Mouse (Mus musculus) CH12.LX (cell line): ENCODE data around the gene Birc3. TPM values are rescaled to one million over a fixed set of nuclear protein-coding genes. Genes with fewer than 3 reads are reported as not detected.

ENCODE experiments used
- DNase-seq: peaks from one replicate; pipeline ENCODE4 v3.0.0-alpha.2; 2013; ENCODE audit errors: extremely low read depth
- H3K27ac ChIP-seq: 2 replicates; pipeline ENCODE4 v1.5.1; 2012; ENCODE audit warnings: low read depth, mild to moderate bottlenecking, control low read depth, moderate library complexity; ENCODE audit not compliant: insufficient read depth
- H3K27me3 ChIP-seq: replicated peaks from 2 replicates; pipeline ENCODE3; 2012; ENCODE audit warnings: inconsistent platforms
- H3K36me3 ChIP-seq, 2 experiments: replicated peaks in 1 of 2; 2 replicates each; pipeline versions ENCODE3 to v1.6.1; 2012; ENCODE audit warnings: inconsistent platforms in 1 of 2, low read length in 1 of 2, mild to moderate bottlenecking in 1 of 2, mixed read lengths in 1 of 2, moderate library complexity in 1 of 2; ENCODE audit not compliant: control insufficient read depth in 1 of 2, insufficient read depth in 1 of 2
- H3K4me1 ChIP-seq, 2 experiments: 2 replicates each; pipeline ENCODE4 v1.6.1; 2012; ENCODE audit warnings: inconsistent platforms in 1 of 2, moderate library complexity in 1 of 2; ENCODE audit not compliant: insufficient read depth in 2 of 2, control insufficient read depth in 1 of 2
- H3K4me2 ChIP-seq: 2 replicates; pipeline ENCODE4 v1.6.1; 2012; ENCODE audit warnings: low read depth, mild to moderate bottlenecking, control low read depth; ENCODE audit not compliant: poor library complexity, insufficient read depth, severe bottlenecking
- H3K4me3 ChIP-seq, 3 experiments: fragments of 150-350 bp in 1 of 3; sonication (generic) in 1 of 3; replicated peaks in 1 of 3; 2 replicates each; pipeline versions ENCODE3 to v1.5.1; 2011 to 2012; ENCODE audit warnings: low read depth in 2 of 3, low read length in 2 of 3, mild to moderate bottlenecking in 2 of 3, moderate library complexity in 2 of 3, control low read depth in 1 of 3, improper control_type of control experiment in 1 of 3, inconsistent platforms in 1 of 3, mixed read lengths in 1 of 3; ENCODE audit not compliant: poor library complexity in 1 of 3
- H3K79me2 ChIP-seq: replicated peaks from 2 replicates; pipeline ENCODE4 v1.6.1; 2012; ENCODE audit warnings: mild to moderate bottlenecking, moderate library complexity; ENCODE audit not compliant: control insufficient read depth, poor library complexity, insufficient read depth, severe bottlenecking; ENCODE audit errors: extremely low read depth
- H3K9ac ChIP-seq: 2 replicates; pipeline ENCODE4 v1.6.1; 2012; ENCODE audit warnings: low read depth, mild to moderate bottlenecking, control low read depth, moderate library complexity; ENCODE audit not compliant: insufficient read depth
- H3K9me3 ChIP-seq: replicated peaks from 2 replicates; pipeline ENCODE3; 2012; ENCODE audit warnings: low read length, inconsistent platforms, mixed read lengths
- BHLHE40 ChIP-seq: IDR thresholded peaks from 2 replicates; pipeline ENCODE4 v1.6.1; 2011; ENCODE audit warnings: mild to moderate bottlenecking, low read depth, low read length, improper control_type of control experiment
- CHD1 ChIP-seq: IDR thresholded peaks from 2 replicates; pipeline ENCODE4 v1.6.1; 2012; ENCODE audit warnings: low read depth, low read length, improper control_type of control experiment, inconsistent platforms
- E2F4 ChIP-seq: IDR thresholded peaks from 2 replicates; pipeline ENCODE4 v1.6.1; 2011; ENCODE audit warnings: low read depth, low read length, improper control_type of control experiment; ENCODE audit not compliant: insufficient replicate concordance
- EP300 ChIP-seq: IDR thresholded peaks from 2 replicates; pipeline ENCODE4 v1.6.1; 2011; ENCODE audit warnings: low read length, improper control_type of control experiment
- ETS1 ChIP-seq: conservative IDR thresholded peaks from 2 replicates; pipeline ENCODE4 v1.6.1; 2012; ENCODE audit warnings: low read depth, mild to moderate bottlenecking, inconsistent platforms, low read length, improper control_type of control experiment, moderate library complexity
- GABPA ChIP-seq: IDR thresholded peaks from 2 replicates; pipeline ENCODE4 v1.6.1; 2012; ENCODE audit warnings: low read depth, low read length, improper control_type of control experiment, inconsistent platforms; ENCODE audit not compliant: insufficient replicate concordance
- HCFC1 ChIP-seq: IDR thresholded peaks from 2 replicates; pipeline ENCODE4 v1.6.1; 2012; ENCODE audit warnings: low read depth, mild to moderate bottlenecking, inconsistent platforms, low read length, improper control_type of control experiment
- IRF4 ChIP-seq: IDR thresholded peaks from 2 replicates; pipeline ENCODE4 v1.6.1; 2014; ENCODE audit warnings: low read depth, mild to moderate bottlenecking, inconsistent platforms, low read length, improper control_type of control experiment
- JUN ChIP-seq: IDR thresholded peaks from 2 replicates; pipeline ENCODE4 v1.6.1; 2011; ENCODE audit warnings: low read depth, mild to moderate bottlenecking, low read length, improper control_type of control experiment, moderate library complexity; ENCODE audit not compliant: insufficient read depth
- JUND ChIP-seq: conservative IDR thresholded peaks from 2 replicates; pipeline ENCODE4 v1.6.1; 2011; ENCODE audit warnings: low read depth, low read length, improper control_type of control experiment
- KAT2A ChIP-seq: IDR thresholded peaks from 2 replicates; pipeline ENCODE4 v1.6.1; 2012; ENCODE audit warnings: low read length, improper control_type of control experiment, inconsistent platforms; ENCODE audit not compliant: insufficient replicate concordance
- MAFK ChIP-seq: IDR thresholded peaks from 2 replicates; pipeline ENCODE4 v1.6.1; 2011; ENCODE audit warnings: low read length, improper control_type of control experiment; ENCODE audit not compliant: insufficient replicate concordance
- MAX ChIP-seq: IDR thresholded peaks from 2 replicates; pipeline ENCODE4 v1.6.1; 2011; ENCODE audit warnings: low read length, improper control_type of control experiment
- MXI1 ChIP-seq: IDR thresholded peaks from 2 replicates; pipeline ENCODE4 v1.6.1; 2011; ENCODE audit warnings: mild to moderate bottlenecking, low read depth, low read length, improper control_type of control experiment
- MYC ChIP-seq: IDR thresholded peaks from 2 replicates; pipeline ENCODE4 v1.6.1; 2011; ENCODE audit warnings: low read depth, mild to moderate bottlenecking, improper control_type of control experiment, low read length
- NRF1 ChIP-seq: IDR thresholded peaks from 2 replicates; pipeline ENCODE4 v1.6.1; 2014; ENCODE audit warnings: low read depth, mild to moderate bottlenecking, inconsistent platforms, low read length, improper control_type of control experiment, moderate library complexity
- PAX5 ChIP-seq: IDR thresholded peaks from 2 replicates; pipeline ENCODE4 v1.6.1; 2012; ENCODE audit warnings: low read length, inconsistent platforms, mixed read lengths
- POLR2A ChIP-seq: IDR thresholded peaks from 2 replicates; pipeline ENCODE4 v1.6.1; 2011; ENCODE audit warnings: low read depth, mild to moderate bottlenecking, improper control_type of control experiment, low read length
- POLR2AphosphoS2 ChIP-seq: IDR thresholded peaks from 2 replicates; pipeline ENCODE4 v1.6.1; 2011; ENCODE audit warnings: low read depth, low read length, improper control_type of control experiment
- RCOR1 ChIP-seq: conservative IDR thresholded peaks from 2 replicates; pipeline ENCODE4 v1.6.1; 2012; ENCODE audit warnings: low read depth, mild to moderate bottlenecking, inconsistent platforms, low read length, improper control_type of control experiment
- SIN3A ChIP-seq: IDR thresholded peaks from 2 replicates; pipeline ENCODE4 v1.6.1; 2012; ENCODE audit warnings: low read length, improper control_type of control experiment, inconsistent platforms
- SMC3 ChIP-seq: IDR thresholded peaks from 2 replicates; pipeline ENCODE4 v1.6.1; 2011; ENCODE audit warnings: low read depth, low read length, improper control_type of control experiment
- TCF12 ChIP-seq: IDR thresholded peaks from 2 replicates; pipeline ENCODE4 v1.6.1; 2014; ENCODE audit warnings: low read depth, mild to moderate bottlenecking, inconsistent platforms, low read length, improper control_type of control experiment
- ZC3H11A ChIP-seq: IDR thresholded peaks from 2 replicates; pipeline ENCODE4 v1.6.1; 2012; ENCODE audit warnings: low read depth, mild to moderate bottlenecking, inconsistent platforms, low read length, improper control_type of control experiment
- ZMIZ1 ChIP-seq: IDR thresholded peaks from 2 replicates; pipeline ENCODE4 v1.6.1; 2012; ENCODE audit warnings: low read depth, mild to moderate bottlenecking, inconsistent platforms, low read length, improper control_type of control experiment
- ZNF384 ChIP-seq: IDR thresholded peaks from 2 replicates; pipeline ENCODE4 v1.6.1; 2012; ENCODE audit warnings: low read depth, low read length, improper control_type of control experiment, inconsistent platforms
- dilution Hi-C: fragments of 300-500 bp; cut with MboI; formaldehyde crosslinking; loops from 2 replicates; pipeline ENCODE4 v1.14.3; 2020; ENCODE audit warnings: low sequenced_read_pairs; ENCODE audit not compliant: extremely low pct_unique_long_range_greater_than_20kb, extremely low pct_ligation_motif_present
- in situ Hi-C: fragments of 300-500 bp; cut with MboI; formaldehyde crosslinking; loops from 3 replicates; pipeline ENCODE4 v1.14.3; 2019; ENCODE audit warnings: low sequenced_read_pairs, low pct_ligation_motif_present, low pct_unique_long_range_greater_than_20kb, mixed read lengths
- polyA plus RNA-seq: library from polyadenylated mRNA; unstranded; fragments of >175 nt; gene quantifications from 2 replicates; pipeline ENCODE4 v1.2.1, GENCODE M21; 2012; ENCODE audit warnings: low read depth; ENCODE audit not compliant: insufficient read length
- total RNA-seq, 2 experiments: library from RNA; depleted of rRNA; stranded (reverse); fragments of 300-350 nt in 1 of 2; fragments of >200 nt in 1 of 2; gene quantifications; 2 replicates each; pipeline ENCODE4 v1.2.3; 2012 to 2014

The Birc3 gene
- total and polyA plus RNA-seq, 3 experiments, result 67.9 to 80.0 (median 73.2) TPM

GRCm38 (mm10) chr9:7870556-7871315 lies 2.2 kb downstream of the Birc3 start:
- Histone ChIP-seq H3K27ac (peak overlapping the region; percentile 89), H3K79me2 (peaks cover 43% of the 10 kb centered on the region), H3K27me3 (no peaks in the 10 kb centered on the region), H3K9me3 (peaks cover 46% of the 10 kb centered on the region), H3K36me3 (peaks cover 35 to 50% of the 10 kb centered on the region in 2 experiments), H3K4me2 (peak overlapping the region; percentile 85), H3K4me1 (peaks cover 13 to 28% of the 10 kb centered on the region in 2 experiments; a peak in 3 of 4 replicates), H3K9ac (peak overlapping the region; percentile 97), H3K4me3 (peak overlapping the region; percentile 63 to 90 (median 65))
- dilution Hi-C loops, result no loop called here
- DNase-seq, result no peak
- in situ Hi-C loops, result loop anchor here (10.0 to 25.0 kb wide), 2 partner anchors 146 to 658 kb away; no protein-coding TSS in a partner anchor
- TF ChIP-seq ETS1 (no peak), ZC3H11A (no peak), POLR2AphosphoS2 (no peak), NRF1 (no peak), POLR2A (peak; percentile 4; the same call in 1 of the 2 replicates), E2F4 (no peak), MYC (peak; percentile 49; the same call in 1 of the 2 replicates), JUND (no peak), HCFC1 (no peak), PAX5 (no peak), GABPA (no peak), KAT2A (no peak), SMC3 (no peak), RCOR1 (no peak)

- dilution Hi-C loops (no loop called here), in situ Hi-C loops (loop anchor here (25.0 kb wide), 1 partner anchor 657 kb away; no protein-coding TSS in a partner anchor)
- DNase-seq, result peak; percentile 55
- Histone ChIP-seq H3K4me2 (peak overlapping the region; percentile 37; the same call in 1 of the 2 replicates), H3K27ac (peak overlapping the region; percentile 81), H3K79me2 (peaks cover 52% of the 10 kb centered on the region), H3K4me3 (peak overlapping the region in 1 of 3 experiments; percentile 14), H3K9ac (0 out of 2 replicates have a peak overlapping the region, but pooled peaks have one; percentile 10), H3K27me3 (no peaks in the 10 kb centered on the region), H3K9me3 (peaks cover 60% of the 10 kb centered on the region), H3K4me1 (peaks cover 10 to 26% of the 10 kb centered on the region in 2 experiments; a peak in 3 of 4 replicates), H3K36me3 (peaks cover 46 to 67% of the 10 kb centered on the region in 2 experiments)
- TF ChIP-seq SIN3A (peak; percentile 47; the same call in 1 of the 2 replicates), NRF1 (peak; percentile 61; the same call in 1 of the 2 replicates), TCF12 (peak; percentile 8; the same call in 1 of the 2 replicates), POLR2AphosphoS2 (peak; percentile 79), EP300 (peak; percentile 82), JUND (peak; percentile 49; the same call in 1 of the 2 replicates), CHD1 (no peak), IRF4 (peak; percentile 61), MAFK (no peak), ZMIZ1 (no peak), BHLHE40 (peak; percentile 35; the same call in 1 of the 2 replicates), MYC (0 out of 2 replicates have a peak, but pooled peaks have one; percentile 71), JUN (no peak), ZC3H11A (no peak), ETS1 (no peak), POLR2A (no peak; the same call in 1 of the 2 replicates), MXI1 (0 out of 2 replicates have a peak, but pooled peaks have one; percentile 34), MAX (peak; percentile 68; the same call in 1 of the 2 replicates), ZNF384 (peak; percentile 92), RCOR1 (no peak)
Observed at GRCm38 (mm10) chr9:7868838-7869491, 4.0 kb downstream of the Birc3 start.
